Mouse (Mus musculus): ENCODE measurements around the gene Tmem174.

The Tmem174 gene

DNA sequence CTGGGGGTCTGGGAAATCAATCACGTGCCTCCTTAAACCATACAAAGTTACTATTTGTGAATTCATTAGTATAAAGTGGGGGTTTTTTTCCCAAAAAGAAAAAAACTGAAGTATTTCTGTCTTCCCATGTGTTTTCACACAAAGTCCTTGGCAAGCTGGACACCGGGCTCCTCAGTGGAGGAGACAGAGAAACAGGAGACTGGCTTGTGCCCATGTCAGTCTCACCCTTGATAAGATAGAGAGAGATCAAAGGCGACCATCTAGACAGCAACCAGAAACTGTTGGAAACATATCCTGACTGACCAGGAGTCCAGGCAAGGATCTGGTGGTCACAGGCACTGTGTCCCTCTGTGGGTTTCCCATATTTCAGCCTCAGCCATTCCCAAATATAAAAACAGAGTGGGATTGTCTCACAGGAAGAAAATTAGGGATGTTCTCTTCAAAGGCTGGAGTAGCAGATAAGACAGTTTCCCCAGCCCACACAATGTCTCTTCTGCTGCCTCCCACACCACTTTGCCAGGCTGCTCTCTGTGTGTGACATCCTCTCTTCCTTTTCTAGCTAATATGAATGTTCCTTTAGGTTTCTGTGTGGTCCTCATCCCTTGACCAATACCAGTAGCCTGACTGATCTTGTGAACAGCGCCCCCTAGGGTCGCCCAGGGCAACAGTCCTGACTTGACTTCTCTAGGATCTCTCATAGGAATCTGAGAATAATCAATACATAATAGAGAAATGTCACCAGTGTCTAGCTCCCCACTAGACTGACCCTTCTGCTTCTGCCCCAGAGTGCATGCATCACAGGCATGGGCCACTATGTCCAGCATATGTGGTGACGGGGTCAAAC, 3.3 kb downstream of the Tmem174 start:
- no peak for DNase-seq (ENCODE audit: low spot score in 2 of 2)

DNA sequence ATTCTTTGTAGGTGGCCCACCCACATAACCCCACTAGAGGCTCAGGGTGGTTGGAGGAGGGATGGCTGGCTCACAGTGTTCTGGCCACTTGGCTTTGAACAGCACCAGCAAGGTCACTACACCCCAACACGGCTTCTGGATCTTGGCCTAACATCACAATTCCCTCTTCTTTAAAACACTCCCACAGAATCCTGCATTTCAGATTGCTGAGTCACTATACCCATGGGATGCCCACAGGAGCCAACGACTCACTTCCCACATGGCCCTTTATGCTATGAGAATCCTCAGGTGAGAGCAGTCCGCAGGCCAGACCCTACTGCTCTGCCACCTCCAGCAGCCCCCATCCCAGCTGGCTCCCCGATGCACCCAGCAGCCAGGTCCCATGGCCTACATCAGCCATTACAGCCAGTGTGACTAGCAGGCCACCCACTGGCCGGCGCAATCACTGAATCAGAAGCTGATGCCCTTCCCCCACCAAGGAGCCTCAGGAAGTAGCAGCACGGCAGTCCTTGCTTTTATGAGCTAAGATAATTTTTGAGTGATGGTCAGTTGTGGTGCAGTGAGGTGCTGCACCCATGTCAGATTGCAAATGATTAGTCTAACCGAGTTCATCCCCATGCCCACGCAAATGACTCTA, 4.8 kb downstream of the Tmem174 start:
- DNase-seq (ENCODE audit: low spot score in 2 of 2): no peak

DNA sequence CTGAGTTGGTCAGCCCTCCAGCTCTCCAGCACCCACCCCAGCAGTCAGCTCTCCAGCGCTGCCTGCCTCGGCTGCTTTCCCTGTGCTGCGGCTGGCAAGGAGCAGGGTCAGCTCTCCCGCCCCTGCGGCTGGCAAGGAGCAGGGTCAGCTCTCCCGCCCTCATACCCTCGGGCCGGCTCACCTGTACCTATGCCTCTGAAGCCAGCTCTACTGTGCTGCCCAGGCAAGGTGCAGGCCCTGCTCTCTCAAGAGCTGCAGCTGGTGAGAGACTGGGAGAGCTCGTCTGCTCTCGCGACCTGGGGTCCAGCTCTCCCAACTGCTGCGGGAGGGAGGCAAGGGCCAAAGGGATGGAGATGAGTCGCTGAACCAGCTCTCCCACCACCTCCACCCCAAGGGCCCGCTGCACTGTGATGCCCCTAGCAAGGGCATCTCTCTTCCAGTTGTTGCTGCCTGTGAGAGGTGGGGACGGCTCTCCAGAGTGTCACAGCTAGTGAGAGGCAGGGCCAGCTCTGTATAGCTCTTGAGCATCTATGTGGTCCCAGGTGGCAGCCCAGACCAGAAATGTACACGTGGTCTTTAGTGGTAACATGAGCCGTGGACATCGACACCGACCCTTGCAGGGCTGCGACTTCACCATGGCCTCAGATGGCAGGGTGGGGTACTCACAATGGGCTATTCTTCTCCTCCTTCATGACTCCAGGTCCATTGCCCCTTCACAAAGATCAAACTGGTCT, 5.9 kb downstream of the Tmem174 start:
- no peak for DNase-seq (ENCODE audit: low spot score in 2 of 2)

DNA sequence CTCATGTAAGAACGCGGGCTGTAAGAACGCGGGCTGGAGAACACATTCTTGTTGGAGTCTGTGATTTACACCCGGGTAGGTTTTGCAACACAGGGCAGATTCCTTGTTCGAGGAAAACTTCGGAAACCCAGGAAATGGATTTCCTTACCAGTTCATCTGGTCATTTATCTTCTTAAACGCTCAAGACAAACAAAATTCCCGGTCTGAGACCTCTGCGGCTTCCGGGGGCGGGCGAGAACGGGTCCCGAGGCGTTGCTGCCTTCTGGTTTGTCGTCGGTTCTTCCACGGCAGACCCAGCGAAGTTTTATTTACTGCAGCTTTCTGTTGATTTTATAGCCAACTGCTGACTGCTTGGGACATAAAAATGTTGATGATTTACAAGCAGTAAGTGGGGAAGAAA, 10.5 kb downstream of the Tmem174 start:
- DNase-seq (ENCODE audit: low spot score in 2 of 2): no peak

DNA sequence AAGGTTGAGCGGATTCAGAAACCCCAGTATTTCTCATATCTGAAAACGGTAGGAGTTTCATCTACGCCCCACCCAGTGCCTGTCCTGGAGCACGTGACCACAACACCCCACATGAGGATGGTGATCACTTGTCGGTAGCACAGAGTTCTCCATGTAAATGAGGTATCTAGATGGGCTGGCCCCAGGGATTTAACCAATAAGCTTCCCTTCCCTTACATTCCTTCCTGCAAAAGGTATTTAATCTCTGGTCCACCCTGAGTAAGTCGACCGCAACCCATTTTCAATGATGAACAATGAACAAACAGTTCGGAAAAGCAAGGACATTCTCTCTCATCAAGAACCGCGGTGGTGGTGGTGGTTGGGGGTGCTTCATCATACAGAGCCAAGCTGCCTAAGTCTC, 12.7 kb downstream of the Tmem174 start:
- no peak for DNase-seq (ENCODE audit: low spot score in 2 of 2)

DNA sequence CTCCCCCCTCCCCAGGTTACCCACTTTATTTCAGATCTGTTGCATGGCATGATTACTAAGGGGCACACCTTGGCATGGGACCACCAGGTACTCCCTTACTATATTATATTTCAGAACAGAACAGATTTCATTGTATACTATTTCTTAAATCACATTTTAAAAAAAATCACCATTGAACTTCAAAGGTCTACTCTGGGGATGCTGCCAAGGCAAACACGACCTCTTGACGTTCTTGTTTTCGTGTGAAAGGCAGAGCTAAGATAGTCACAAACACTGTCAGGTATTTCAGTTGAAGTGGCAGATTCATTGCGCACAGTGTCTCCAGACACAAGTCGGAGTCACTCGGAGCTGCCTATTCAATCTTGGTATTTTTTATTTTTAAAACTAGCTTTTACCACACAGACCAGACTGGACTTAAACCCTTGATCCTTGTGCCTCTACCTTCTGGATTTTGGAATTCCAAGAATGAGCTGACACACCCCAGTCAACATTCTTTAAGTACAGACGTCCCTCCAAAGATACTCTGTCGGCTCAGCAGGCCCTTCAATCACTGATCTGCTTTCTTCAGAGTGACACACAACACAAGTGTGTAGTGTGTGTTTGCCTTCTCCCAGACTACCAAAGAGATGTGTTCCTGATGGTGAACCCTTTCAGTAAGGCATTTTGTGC, 14.2 kb downstream of the Tmem174 start:
- no peak for DNase-seq (ENCODE audit: low spot score in 2 of 2)

DNA sequence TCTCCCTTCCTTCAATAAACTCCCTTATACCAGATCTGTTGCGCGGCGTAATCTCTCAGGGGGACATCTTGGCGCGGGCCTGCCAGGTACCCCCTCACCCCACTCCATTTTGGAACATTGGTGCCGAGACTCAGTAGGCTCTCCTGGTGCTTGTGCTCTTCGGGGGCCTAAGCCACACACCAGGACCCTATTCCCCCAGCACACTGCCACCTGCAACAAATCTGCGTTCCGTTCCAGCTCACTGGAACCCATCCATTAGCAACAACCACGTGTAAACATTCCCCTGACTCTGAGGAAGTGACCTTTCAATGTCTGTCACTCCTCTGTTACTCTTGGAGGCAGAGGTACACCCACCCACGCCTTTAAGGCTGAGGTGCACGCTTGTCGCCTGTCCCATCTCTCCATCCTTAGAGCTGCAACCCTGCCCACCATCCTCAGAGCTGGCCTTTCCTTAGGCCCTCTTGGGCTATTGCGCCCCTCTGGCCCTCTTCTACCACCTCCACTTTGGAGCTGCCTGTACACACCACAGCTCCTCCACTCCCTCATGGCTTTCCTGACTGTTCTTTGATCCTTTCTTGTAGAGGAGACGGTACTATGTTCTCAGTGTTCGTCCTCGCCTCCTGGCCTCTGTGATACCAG, 19.7 kb downstream of the Tmem174 start:
- DNase-seq (ENCODE audit: low spot score in 2 of 2): no peak

DNA sequence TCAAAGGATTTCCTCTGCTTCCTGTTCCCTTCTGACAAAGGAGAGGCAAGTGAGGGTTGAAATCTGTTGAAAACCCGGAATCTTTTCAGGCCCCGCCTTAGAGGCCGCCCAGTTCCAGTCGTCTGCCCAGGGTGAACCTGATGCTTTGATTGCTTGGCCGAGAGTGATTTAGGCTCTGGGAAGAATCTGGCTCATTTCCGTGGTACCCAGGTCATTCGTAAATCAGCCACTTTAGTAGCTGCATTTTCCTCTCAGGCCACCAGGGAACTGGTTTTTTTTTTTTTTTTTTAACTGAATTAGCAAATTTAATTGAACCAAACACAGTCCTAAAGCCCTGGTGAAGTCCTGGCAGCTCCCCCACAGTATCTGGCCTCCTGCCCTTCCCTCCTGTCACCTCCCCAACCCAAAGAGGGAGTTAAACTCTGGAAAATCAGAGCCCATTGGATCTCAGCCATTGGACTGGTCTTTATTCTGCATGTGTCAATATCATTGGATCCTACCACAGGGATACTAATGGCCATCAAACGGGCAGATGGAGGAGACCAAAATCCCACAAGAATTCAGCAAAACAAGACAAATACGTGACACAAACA, 29.2 kb downstream of the Tmem174 start:
- DNase-seq (ENCODE audit: low spot score in 2 of 2): no peak

DNA sequence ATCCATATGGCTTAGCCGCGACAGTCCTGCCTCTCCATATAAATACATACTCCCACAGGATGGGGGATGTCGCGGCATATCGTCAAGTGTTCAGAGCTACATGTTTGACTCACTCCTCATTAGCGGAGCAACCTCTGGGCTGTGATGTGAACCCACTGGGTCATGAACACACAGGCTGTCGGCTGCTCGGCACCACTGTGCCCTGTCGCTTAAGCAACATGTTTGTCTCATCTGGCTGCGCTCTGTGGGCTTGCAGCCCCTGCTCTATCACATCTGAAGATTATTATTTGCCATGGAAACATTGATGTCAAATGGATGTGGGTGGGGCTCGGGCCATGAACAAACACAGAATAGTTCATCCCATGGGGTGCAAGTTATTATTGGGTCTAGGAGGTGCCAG, 33.4 kb downstream of the Tmem174 start:
- no peak for DNase-seq (ENCODE audit: low spot score in 2 of 2)

DNA sequence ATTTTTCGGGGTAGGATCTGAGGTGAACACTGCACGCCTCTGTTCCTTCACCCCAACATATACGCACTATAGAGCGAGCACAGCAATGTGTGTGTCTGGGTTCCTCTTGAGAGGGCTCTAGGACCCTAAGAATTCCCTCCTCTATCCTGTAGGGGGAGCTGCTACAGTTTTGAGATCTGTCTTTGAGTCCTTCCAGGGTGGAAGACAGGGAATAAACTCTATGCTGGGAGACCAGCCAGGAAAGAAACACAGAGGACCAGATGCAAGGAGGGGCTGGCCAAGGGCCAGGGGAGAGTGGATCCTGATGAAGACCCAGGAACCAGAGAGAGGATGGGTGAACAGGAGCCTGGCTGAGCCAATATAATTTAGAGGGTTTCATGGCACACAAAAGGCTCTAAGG, 40.5 kb downstream of the Tmem174 start:
- no peak for DNase-seq (ENCODE audit: low spot score in 2 of 2)

DNA sequence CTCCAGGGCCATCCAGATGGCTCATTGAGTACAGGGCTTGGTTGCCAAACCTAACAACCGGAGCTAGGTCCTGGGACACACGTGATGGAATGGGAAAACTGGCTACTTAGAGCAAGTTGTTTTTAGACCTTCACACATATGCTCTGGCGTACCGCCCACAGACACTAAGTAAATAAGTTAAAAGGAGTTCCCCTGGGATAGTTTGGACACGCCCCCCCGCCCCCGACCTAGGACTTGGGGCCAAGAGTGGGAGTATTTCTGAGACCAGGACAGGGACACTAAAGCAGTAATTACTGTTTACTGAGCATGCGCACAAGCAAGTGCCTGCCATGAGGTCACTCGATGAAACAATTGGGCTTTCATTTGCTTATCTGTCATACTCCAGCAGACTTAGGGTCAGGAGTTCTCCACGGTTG, 42.5 kb downstream of the Tmem174 start:
- DNase-seq (ENCODE audit: low spot score in 2 of 2): no peak

DNA sequence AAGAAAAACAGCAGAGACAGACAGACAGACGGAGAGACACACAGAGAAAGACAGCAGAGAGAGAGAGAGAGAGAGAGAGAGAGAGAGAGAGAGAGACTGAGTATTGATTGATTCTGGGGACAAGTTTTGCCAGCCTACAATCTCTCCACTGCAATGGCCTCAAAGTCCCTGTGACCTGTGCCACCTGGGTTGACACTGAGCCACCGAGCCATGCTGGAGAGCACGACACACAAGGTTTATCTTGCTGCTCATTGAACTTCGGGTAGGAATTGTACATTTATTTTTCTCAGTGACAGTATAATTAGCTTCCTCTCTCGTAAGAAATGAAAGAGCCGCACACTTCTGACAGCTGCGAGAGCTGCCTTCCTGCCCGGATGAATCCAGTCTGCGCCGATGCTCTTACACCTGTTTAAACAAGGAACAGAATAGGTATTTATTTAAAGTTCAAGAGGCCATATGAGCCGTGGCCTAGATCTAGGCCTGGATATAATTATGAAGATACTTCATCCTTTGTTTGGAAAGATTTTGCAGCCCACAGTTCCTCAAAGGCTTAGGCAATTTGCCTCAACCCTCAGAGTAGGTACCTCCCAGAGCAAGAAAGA, 43.2 kb downstream of the Tmem174 start:
- DNase-seq (ENCODE audit: low spot score in 2 of 2): no peak

DNA sequence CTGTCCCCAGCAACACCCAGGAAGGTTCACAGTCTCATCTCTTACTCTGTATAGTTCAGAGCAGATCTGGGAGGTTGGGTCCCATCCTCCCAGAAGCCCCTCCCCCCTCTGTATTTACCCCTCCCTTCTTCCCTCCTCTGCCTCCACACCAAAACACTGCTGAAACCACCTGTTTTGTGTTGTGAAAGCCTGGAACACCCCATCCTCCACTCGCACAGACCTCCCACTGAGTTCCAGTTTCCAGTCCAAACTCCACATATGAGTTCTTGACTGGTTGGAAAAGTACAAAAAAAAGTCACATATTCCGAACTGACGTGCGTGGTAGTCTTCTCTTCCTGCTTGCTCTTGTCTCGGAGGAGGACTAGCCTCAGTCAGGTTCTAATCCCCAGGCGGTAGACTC, 45.8 kb downstream of the Tmem174 start:
- no peak for DNase-seq (ENCODE audit: low spot score in 2 of 2)

DNA sequence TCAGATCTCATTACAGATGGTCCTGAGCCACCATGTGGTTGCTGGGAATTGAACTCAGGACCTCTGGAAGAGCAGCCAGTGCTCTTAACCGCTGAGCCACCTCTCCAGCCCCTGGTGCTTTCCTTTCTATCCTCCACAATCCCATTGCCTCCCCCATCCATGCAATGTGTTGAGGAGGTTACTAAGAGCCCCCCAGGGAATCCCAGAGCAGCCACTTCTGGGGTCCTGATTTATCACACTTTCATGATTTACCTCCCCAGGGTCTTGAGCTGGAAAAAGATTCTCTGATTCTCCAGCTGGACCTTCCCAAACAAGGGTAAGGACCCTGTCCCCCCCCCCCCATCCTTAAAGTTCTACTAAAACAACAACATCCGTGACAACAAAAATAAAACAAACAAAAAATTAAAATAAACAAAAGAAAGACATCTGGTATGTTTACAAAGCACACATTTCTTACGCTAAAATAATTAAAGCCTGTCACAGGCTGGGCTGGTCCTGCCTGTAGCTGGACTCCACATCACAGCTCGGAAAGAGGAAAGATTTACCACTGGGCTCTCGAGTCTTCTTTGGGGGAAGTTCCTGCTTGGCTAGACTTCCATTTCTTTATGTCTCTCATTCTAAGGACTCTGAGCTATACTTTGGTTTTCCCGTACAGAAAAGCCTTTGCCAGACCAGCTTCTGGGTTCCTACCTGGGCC, 46.4 kb downstream of the Tmem174 start:
- no peak for DNase-seq (ENCODE audit: low spot score in 2 of 2)

DNA sequence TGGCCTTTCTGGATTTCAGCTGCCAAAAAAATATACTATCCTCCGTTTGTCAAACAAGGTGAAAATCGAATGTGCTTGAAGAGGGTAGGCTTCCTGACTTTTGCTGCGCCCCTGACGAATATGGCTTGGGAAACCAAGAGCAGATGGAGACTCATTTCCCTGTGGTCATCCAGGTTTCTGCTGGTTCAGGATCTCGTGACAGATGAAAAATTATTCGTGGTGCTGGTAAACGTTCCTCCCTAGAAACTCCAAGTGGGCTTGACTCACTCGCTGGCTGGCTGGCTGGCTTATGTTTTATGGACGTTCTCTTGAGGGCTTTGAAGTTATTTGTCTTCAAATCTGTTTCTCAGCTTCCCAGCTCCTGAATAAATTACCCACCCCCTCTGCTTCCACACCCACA, 47.6 kb downstream of the Tmem174 start:
- no peak for DNase-seq (ENCODE audit: low spot score in 2 of 2)

DNA sequence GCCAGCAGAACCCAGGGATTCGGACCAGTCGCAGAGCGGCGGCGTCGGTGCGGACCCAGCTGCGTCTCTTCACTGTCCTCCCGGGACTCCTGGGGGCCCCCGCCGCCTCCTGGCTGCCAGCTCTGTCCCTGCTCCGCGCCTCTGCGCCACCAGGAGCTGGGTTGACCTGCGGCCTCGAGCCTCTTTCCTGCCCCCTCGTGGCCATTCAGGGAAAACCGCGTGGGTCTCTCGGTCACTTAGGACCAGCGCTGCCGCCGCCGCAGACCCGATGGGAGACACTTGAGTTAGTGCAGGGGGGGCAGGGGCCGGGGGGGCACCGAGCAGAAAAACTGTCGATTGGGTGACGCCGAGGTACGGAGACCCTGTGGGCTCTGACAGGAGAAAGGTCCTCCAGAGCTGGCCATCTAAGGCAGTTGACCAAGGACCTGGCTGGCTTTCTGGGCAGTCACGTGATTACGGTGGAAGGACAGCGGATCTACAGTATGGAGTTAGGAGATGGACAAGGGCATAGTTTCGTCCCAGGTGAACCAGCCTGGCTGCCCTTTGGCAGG, 48.2 kb downstream of the Tmem174 start:
- peak; percentile 21 to 66 for DNase-seq (ENCODE audit: low spot score in 2 of 2)

DNA sequence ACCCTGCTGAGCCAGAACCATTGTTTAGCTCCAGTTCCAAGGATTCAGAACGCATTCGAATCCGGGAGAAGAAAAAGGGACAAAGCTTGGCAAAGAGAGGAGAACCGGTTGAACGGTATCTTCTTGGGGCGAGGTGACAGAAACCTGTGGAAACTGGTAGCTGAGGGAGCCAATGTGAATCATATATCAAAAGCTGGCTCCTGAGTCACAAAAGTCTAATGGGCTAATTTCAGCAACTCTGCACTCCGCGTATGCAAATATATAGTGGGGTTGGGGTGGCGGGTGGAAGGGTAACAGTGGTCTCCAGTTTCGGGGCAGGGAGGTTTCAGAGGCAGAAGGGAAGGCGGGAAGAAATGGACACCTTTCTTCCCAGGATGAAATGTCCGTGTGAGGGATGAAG, 48.7 kb downstream of the Tmem174 start:
- DNase-seq (ENCODE audit: low spot score in 2 of 2): no peak

DNA sequence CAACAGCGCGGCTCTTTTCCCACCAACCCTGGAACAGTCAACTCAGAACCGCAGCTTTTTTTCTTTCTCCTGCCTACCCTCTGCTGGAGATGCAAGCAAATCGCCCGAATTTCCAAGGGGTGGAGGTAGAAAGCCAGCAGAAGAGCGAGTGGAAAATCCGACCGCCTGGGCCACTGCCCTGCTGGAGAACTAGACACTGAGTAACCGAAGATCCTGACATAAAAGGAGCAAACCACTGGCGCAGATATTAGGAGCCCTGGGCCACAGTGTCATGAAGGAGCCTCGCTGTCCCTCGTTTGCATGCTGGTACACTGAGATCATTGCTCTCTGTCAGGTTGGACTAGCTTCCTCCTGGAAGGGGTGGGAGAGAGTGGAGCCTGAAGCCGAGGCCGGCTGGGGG, 49.6 kb downstream of the Tmem174 start:
- no peak for DNase-seq (ENCODE audit: low spot score in 2 of 2)

DNA sequence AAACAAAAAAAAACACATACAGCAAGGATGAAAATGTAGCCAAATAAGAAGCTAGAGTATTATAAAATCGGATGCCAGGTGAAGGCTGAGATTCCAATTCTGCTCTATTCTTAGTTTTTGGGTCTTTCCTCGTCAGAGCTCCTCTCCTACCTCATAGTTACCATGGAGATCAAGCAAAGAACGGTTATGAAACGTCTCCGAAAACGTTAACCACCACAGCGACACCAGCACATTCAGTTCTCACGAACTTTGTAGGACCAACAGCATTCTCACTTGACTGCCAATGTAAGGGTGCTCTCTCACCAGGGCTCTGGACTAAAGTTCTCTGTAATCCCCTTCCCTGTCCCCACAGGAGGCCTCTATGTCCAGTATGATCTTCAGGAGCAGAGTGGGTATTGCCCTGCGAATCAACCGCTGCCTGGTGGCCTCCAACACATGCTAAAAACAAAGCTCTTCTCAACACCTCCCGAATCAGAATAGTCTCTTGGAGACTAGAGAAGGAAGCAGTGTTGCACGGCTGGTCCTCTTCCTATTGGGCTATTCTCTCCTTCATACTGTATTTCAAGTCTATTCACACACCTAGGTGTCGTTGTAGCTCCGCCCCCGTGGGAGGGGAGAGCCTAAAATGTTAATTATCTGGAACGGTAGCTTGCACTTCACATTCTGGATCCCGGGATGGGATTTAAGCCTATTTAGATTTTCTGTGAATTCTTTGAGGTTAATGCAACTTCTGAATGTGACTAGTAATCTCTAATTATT, 50.2 kb downstream of the Tmem174 start:
- no peak for DNase-seq (ENCODE audit: low spot score in 2 of 2)

All from spleen, postnatal 10 days (tissue).